Mouse (Mus musculus) liver, postnatal 0 days (tissue): ENCODE results near the gene Lrmda. TPM values are rescaled to one million over a fixed set of nuclear protein-coding genes. Genes with fewer than 3 reads are reported as not detected.

Experiments
- ATAC-seq: fragments of 200-750 bp; cut with Nextera tagmentation; 2 replicates; pipeline ENCODE4 v1.8.0; 2017; ENCODE audit warnings: mild to moderate bottlenecking, moderate library complexity
- DNase-seq: peaks from one replicate; pipeline ENCODE4 v3.0.0-alpha.2; 2016
- H3K27ac ChIP-seq: fragments of 300-500 bp; sonication (generic); 2 replicates; pipeline ENCODE4 v1.5.1; 2014; ENCODE audit warnings: antibody characterized with exemption, moderate library complexity, mild to moderate bottlenecking, low read depth
- H3K27me3 ChIP-seq: fragments of 300-500 bp; sonication (generic); 2 replicates; pipeline ENCODE4 v1.6.1; 2014; ENCODE audit warnings: low read length, control low read depth, mixed read lengths; ENCODE audit not compliant: insufficient read depth
- H3K36me3 ChIP-seq: fragments of 300-500 bp; sonication (generic); replicated peaks from 2 replicates; pipeline ENCODE4 v1.6.1; 2014; ENCODE audit warnings: mild to moderate bottlenecking, control low read depth, low read length, moderate library complexity, mixed read lengths; ENCODE audit not compliant: insufficient read depth
- H3K4me1 ChIP-seq: fragments of 300-500 bp; sonication (generic); 2 replicates; pipeline ENCODE4 v1.6.1; 2014; ENCODE audit warnings: antibody characterized with exemption, mild to moderate bottlenecking, control low read depth; ENCODE audit not compliant: insufficient read depth
- H3K4me2 ChIP-seq: fragments of 300-500 bp; sonication (generic); 2 replicates; pipeline ENCODE4 v1.6.1; 2014; ENCODE audit warnings: low read depth, mild to moderate bottlenecking, low read length, moderate library complexity, mixed read lengths
- H3K4me3 ChIP-seq: fragments of 300-500 bp; sonication (generic); 2 replicates; pipeline ENCODE4 v1.5.1; 2014; ENCODE audit warnings: low read depth, low read length
- H3K9ac ChIP-seq: fragments of 300-500 bp; sonication (generic); replicated peaks from 2 replicates; pipeline ENCODE4 v1.6.1; 2014; ENCODE audit warnings: mild to moderate bottlenecking, moderate library complexity
- H3K9me3 ChIP-seq: fragments of 300-500 bp; sonication (generic); 2 replicates; pipeline ENCODE4 v1.6.1; 2016; ENCODE audit warnings: mild to moderate bottlenecking, control low read depth, low read length, mixed read lengths
- CTCF ChIP-seq: sonication (generic); IDR thresholded peaks from 2 replicates; pipeline ENCODE4 v1.5.1; 2016; ENCODE audit warnings: antibody characterized with exemption, low read depth
- EP300 ChIP-seq: IDR thresholded peaks from 2 replicates; pipeline ENCODE4 v1.6.1; 2016; ENCODE audit warnings: antibody characterized with exemption, low read depth, mild to moderate bottlenecking
- WGBS: fragments of 180-500 bp; shearing (Covaris S2); extraction: QIAGEN DNeasy Blood & Tissue Kit; methylation state at CpG from one replicate; pipeline ENCODE4 v1.1.7; 2014; ENCODE audit not compliant: insufficient replicate concordance; 5-methylcytosine and 5-hydroxymethylcytosine counted together
- polyA plus RNA-seq: library from polyadenylated mRNA; unstranded; fragments of >200 nt; fragmentation: Nextera tagmentation; extraction: Ambion mirVana; gene quantifications from 2 replicates; pipeline ENCODE4 v1.2.1, GENCODE M21; 2015

The Lrmda gene
- polyA plus RNA-seq, 1 experiment from 2014 or later, result 0.28 TPM

- Histone ChIP-seq H3K4me3 (no peak overlapping the region), H3K9me3 (no peaks in the 10 kb centered on the region), H3K4me1 (no peaks in the 10 kb centered on the region), H3K4me2 (no peak overlapping the region), H3K27ac (no peak overlapping the region), H3K27me3 (no peaks in the 10 kb centered on the region), H3K36me3 (no peaks in the 10 kb centered on the region), H3K9ac (no peak overlapping the region)
- WGBS, result 74% methylated on average over 5 of the region's 5 CpGs
- DNase-seq, result no peak
- no peak for ATAC-seq
- no peak for TF ChIP-seq CTCF
- no peak for TF ChIP-seq EP300
These were observed 258.5 kb downstream of the Lrmda start for GRCm38 (mm10) chr14:22278053-22278452.

DNA sequence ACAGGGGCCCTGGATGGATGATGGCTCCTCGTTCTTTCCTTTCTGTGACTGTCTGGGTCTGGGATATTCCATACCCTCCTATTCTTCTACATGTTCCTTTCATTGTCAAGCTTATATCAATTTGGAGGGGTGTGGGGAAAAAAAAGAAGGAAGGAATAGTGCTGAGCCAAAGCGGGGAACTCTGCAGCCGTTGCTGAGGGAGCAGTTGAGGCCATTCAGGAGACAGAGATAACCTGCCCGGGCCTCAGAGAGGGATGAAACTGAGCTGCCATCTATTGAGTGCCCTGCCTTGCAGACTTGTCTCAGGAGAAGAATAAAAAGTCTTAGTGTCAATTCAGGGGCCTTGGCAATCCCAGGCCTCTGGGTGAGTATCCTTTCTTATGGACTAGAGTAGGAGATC, 260.1 kb downstream of the Lrmda start:
- no peaks in the 10 kb centered on the region for H3K4me1 ChIP-seq
- H3K36me3 ChIP-seq, result no peaks in the 10 kb centered on the region
- no peaks in the 10 kb centered on the region for H3K27me3 ChIP-seq
- H3K27ac ChIP-seq, result no peak overlapping the region
- ATAC-seq (no peak), DNase-seq (no peak)
- H3K9me3 ChIP-seq, result no peaks in the 10 kb centered on the region
- no peak overlapping the region for H3K4me2 ChIP-seq
- H3K4me3 ChIP-seq, result no peak overlapping the region
- 72% methylated on average over 4 of the region's 4 CpGs for WGBS
- no peak for TF ChIP-seq CTCF
- no peak for TF ChIP-seq EP300
- H3K9ac ChIP-seq, result no peak overlapping the region

GRCm38 (mm10) chr14:22281630-22282029, 262.1 kb downstream of the Lrmda start:
- ATAC-seq (no peak), DNase-seq (no peak)
- Histone ChIP-seq H3K27me3 (no peaks in the 10 kb centered on the region), H3K4me1 (no peaks in the 10 kb centered on the region), H3K27ac (no peak overlapping the region), H3K36me3 (no peaks in the 10 kb centered on the region), H3K9ac (no peak overlapping the region), H3K9me3 (no peaks in the 10 kb centered on the region), H3K4me3 (no peak overlapping the region), H3K4me2 (no peak overlapping the region)
- 91% methylated on average over 7 of the region's 7 CpGs for WGBS
- TF ChIP-seq CTCF (no peak), EP300 (no peak)

DNA sequence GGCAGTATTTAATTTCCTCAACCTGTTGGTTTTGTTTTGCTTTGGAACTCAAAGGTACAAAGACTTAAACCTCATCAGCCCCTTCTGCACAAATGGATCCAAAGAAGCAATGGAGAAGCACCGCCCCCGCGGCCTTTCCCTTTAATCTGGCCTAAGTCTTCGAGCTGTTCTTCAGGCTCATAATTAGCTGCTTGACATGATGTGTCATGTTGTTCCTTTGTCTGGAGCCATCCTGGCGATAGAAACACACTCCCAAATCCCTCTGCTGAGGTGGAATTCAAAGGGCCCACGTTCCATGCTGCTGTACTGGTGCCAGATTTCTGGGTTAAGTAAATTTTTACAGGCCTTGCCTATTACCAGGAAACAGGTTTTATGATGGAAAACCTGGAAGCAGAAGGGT, 263.3 kb downstream of the Lrmda start:
- ATAC-seq (no peak), DNase-seq (no peak)
- Histone ChIP-seq H3K4me1 (no peaks in the 10 kb centered on the region), H3K9ac (no peak overlapping the region), H3K9me3 (no peaks in the 10 kb centered on the region), H3K4me3 (no peak overlapping the region), H3K36me3 (no peaks in the 10 kb centered on the region), H3K4me2 (no peak overlapping the region), H3K27me3 (no peaks in the 10 kb centered on the region), H3K27ac (no peak overlapping the region)
- 78% methylated on average over 6 of the region's 6 CpGs for WGBS
- TF ChIP-seq CTCF, result no peak
- no peak for TF ChIP-seq EP300

DNA sequence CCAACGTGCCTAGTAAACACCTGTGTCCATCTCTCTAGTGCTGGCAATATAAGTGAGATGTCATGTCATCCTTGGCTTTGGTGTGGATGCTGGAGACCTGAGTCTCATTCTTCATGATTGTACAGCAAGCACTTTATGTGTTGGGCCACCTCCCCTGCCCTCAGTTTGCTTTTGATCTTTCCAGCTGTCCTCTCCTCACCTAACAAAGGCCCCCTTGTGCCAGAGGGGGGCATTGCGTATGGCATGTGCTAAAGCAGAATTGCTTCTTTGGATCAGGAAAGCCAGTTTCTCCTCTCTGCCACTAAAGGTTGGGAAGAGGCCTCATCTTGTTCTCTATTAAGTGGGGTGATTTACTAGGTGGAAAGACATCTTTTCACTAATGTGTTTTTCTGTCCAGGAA, 264.2 kb downstream of the Lrmda start:
- no peak for ATAC-seq
- H3K27ac ChIP-seq, result no peak overlapping the region

DNA sequence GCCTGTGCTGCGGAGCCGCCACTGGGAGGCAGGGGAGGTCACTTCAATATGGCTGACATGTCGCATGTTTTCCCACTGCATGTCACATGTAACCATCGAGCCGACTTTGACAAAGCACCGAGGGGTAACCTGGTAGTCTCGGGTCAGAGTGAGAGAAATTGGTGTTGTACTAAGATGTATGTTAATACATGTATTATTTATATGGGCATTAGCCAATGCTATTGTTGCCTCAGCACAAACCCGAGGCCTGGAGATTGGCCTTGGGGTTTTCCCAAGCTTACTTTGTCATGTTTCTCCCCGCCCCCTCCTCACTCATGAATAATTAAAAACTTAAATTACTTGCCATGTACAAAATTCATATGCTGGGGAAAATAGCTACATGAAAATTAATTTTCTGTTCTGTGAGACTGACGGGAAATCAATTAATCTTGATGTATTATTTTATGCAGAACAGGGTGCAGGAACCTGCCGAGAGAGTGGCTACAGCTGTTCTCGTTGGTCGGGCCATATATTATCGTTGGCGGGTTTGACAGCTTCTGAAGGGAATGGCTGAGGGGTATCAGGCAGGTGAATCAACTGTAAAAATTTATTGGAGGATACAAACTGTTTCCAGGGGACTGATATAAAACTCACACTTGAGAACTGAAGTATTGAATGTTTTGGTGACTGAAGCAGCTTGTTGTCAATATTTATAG, 265.5 kb downstream of the Lrmda start:
- WGBS, result 85% methylated on average over 15 of the region's 15 CpGs

More for the DNA sequence above, 264.2 kb downstream of the Lrmda start:
- TF ChIP-seq CTCF (peak; percentile 55), EP300 (no peak)
- H3K9me3 ChIP-seq, result no peaks in the 10 kb centered on the region
- 85% methylated on average over 2 of the region's 2 CpGs for WGBS
- no peak overlapping the region for H3K4me2 ChIP-seq
- no peaks in the 10 kb centered on the region for H3K36me3 ChIP-seq
- H3K27me3 ChIP-seq, result no peaks in the 10 kb centered on the region
- peak; percentile 27 for DNase-seq
- H3K9ac ChIP-seq, result no peak overlapping the region
- no peak overlapping the region for H3K4me3 ChIP-seq
- H3K4me1 ChIP-seq, result no peaks in the 10 kb centered on the region

More for the DNA sequence above, 265.5 kb downstream of the Lrmda start:
- ATAC-seq (no peak), DNase-seq (no peak)
- Histone ChIP-seq H3K4me2 (no peak overlapping the region), H3K27me3 (no peaks in the 10 kb centered on the region), H3K9me3 (no peaks in the 10 kb centered on the region), H3K36me3 (no peaks in the 10 kb centered on the region), H3K4me1 (no peaks in the 10 kb centered on the region), H3K4me3 (no peak overlapping the region), H3K9ac (no peak overlapping the region), H3K27ac (no peak overlapping the region)
- no peak for TF ChIP-seq EP300
